Mouse (Mus musculus) neural tube, embryonic 13.5 days (tissue): Measurements from ENCODE around the gene Lingo1. TPM values are rescaled to one million over a fixed set of nuclear protein-coding genes. Genes with fewer than 3 reads are reported as not detected.

Experiments
- ATAC-seq: fragments of 200-750 bp; cut with Nextera tagmentation; 2 replicates; pipeline ENCODE4 v1.8.0; 2017; ENCODE audit warnings: low read depth, mild to moderate bottlenecking, moderate TSS enrichment, moderate library complexity
- H3K27ac ChIP-seq: fragments of 300-500 bp; sonication (generic); replicated peaks from 2 replicates; pipeline ENCODE4 v1.5.1; 2015; ENCODE audit warnings: moderate library complexity, mild to moderate bottlenecking, inconsistent platforms
- H3K27me3 ChIP-seq: fragments of 300-500 bp; sonication (generic); 2 replicates; pipeline ENCODE4 v1.6.1; 2015; ENCODE audit warnings: mild to moderate bottlenecking, inconsistent platforms
- H3K36me3 ChIP-seq: fragments of 300-500 bp; sonication (generic); 2 replicates; pipeline ENCODE4 v1.6.1; 2015; ENCODE audit warnings: mild to moderate bottlenecking, inconsistent platforms
- H3K4me1 ChIP-seq: fragments of 300-500 bp; sonication (generic); replicated peaks from 2 replicates; pipeline ENCODE4 v1.6.1; 2015; ENCODE audit warnings: inconsistent platforms
- H3K4me2 ChIP-seq: fragments of 300-500 bp; sonication (generic); 2 replicates; pipeline ENCODE4 v1.6.1; 2015; ENCODE audit warnings: inconsistent platforms, mild to moderate bottlenecking, moderate library complexity
- H3K4me3 ChIP-seq: fragments of 300-500 bp; sonication (generic); 2 replicates; pipeline ENCODE4 v1.5.1; 2015; ENCODE audit warnings: mild to moderate bottlenecking, inconsistent platforms
- H3K9ac ChIP-seq: fragments of 300-500 bp; sonication (generic); 2 replicates; pipeline ENCODE4 v1.6.1; 2015; ENCODE audit warnings: moderate library complexity, mild to moderate bottlenecking, inconsistent platforms
- H3K9me3 ChIP-seq: fragments of 300-500 bp; sonication (generic); 2 replicates; pipeline ENCODE4 v1.6.1; 2016; ENCODE audit warnings: inconsistent platforms
- WGBS: fragments of 180-500 bp; shearing (Covaris S2); methylation state at CpG from one replicate; pipeline ENCODE4 v1.1.7; 2015; 5-methylcytosine and 5-hydroxymethylcytosine counted together
- polyA plus RNA-seq: library from polyadenylated mRNA; unstranded; fragments of >200 nt; fragmentation: Nextera tagmentation; extraction: Ambion mirVana; gene quantifications from 2 replicates; pipeline ENCODE4 v1.2.1, GENCODE M21; 2015

The Lingo1 gene
- polyA plus RNA-seq, 1 experiment from 2014 or later = 59.4 TPM

GRCm38 (mm10) chr9:56635498-56636121, 160.7 kb downstream of the Lingo1 start:
- Histone ChIP-seq H3K4me1 (peaks cover 83% of the 10 kb centered on the region), H3K36me3 (no peaks in the 10 kb centered on the region), H3K27ac (peak overlapping the region; percentile 95), H3K4me3 (peak overlapping the region; percentile 83), H3K4me2 (peak overlapping the region; percentile 90), H3K27me3 (peaks cover 31% of the 10 kb centered on the region), H3K9ac (peak overlapping the region; percentile 97), H3K9me3 (no peaks in the 10 kb centered on the region)
- WGBS = under 1% methylated on average over 67 of the region's 68 CpGs
- peak; percentile 77 for ATAC-seq

GRCm38 (mm10) chr9:56635121-56635497, 161.2 kb downstream of the Lingo1 start:
- Histone ChIP-seq H3K4me3 (peak overlapping the region; percentile 83), H3K27ac (peak overlapping the region; percentile 95), H3K9ac (peak overlapping the region; percentile 97), H3K4me2 (peak overlapping the region; percentile 90), H3K27me3 (peaks cover 31% of the 10 kb centered on the region), H3K4me1 (peaks cover 86% of the 10 kb centered on the region), H3K36me3 (no peaks in the 10 kb centered on the region), H3K9me3 (no peaks in the 10 kb centered on the region)
- 0% methylated on average over 39 of the region's 40 CpGs for WGBS
- ATAC-seq = peak; percentile 32

GRCm38 (mm10) chr9:56634406-56635120, 161.7 kb downstream of the Lingo1 start:
- no peak for ATAC-seq
- H3K4me3 ChIP-seq = peak overlapping the region; percentile 83
- WGBS = 1% methylated on average over 25 of the region's 25 CpGs
- no peaks in the 10 kb centered on the region for H3K9me3 ChIP-seq
- peaks cover 29% of the 10 kb centered on the region for H3K27me3 ChIP-seq
- H3K4me2 ChIP-seq = peak overlapping the region; percentile 90
- peaks cover 86% of the 10 kb centered on the region for H3K4me1 ChIP-seq
- peak overlapping the region; percentile 97 for H3K9ac ChIP-seq
- peak overlapping the region; percentile 95 for H3K27ac ChIP-seq
- no peaks in the 10 kb centered on the region for H3K36me3 ChIP-seq

DNA sequence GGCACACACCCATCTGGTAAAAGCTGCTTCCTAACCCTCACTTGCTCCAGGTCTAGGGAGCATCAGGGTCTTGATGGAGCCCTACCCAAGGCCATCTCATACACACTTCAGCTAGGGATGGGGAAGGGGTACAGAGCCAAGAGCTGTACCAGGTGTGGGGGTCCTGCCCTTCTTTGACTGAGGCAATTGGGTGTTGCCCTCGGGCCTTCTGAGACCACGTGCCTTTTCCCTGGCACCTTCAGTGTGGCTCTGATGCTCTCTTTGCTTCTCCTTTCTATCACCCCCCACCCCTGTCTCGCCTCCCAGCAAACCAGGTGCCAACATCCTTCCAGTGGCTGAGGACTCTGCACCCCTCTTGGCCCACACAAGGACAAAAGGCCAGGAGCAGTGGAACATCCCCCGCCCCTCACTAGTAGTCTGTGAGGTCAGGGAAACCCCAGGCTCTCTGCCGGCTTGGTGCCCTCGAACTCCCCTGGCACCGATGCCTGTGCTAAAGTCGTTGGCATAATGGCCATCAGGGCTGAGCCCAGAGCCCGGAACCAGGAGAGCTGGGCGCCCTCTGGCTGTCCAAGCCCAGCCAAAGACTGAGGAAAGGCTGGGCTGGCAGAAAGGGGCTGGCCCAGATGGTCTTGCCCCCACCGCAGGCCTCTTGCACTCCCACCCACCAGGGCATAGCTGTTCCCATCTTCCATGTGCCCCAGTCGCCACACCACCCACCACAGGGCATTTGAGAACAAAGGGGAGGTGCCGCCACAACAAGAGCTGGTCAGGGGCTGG, 162.6 kb downstream of the Lingo1 start:
- peak overlapping the region; percentile 97 for H3K9ac ChIP-seq
- 23% methylated on average over 13 of the region's 13 CpGs for WGBS
- no peaks in the 10 kb centered on the region for H3K9me3 ChIP-seq
- peak overlapping the region; percentile 83 for H3K4me3 ChIP-seq
- peaks cover 86% of the 10 kb centered on the region for H3K4me1 ChIP-seq
- peak; percentile 2; the same call in 1 of the 2 replicates for ATAC-seq
- H3K27ac ChIP-seq = peak overlapping the region; percentile 95
- peaks cover 27% of the 10 kb centered on the region for H3K27me3 ChIP-seq
- H3K4me2 ChIP-seq = peak overlapping the region; percentile 90
- H3K36me3 ChIP-seq = no peaks in the 10 kb centered on the region

GRCm38 (mm10) chr9:56630945-56631344, 165.3 kb downstream of the Lingo1 start:
- Histone ChIP-seq H3K9ac (no peak overlapping the region), H3K4me2 (no peak overlapping the region), H3K36me3 (no peaks in the 10 kb centered on the region), H3K27me3 (peaks cover 5% of the 10 kb centered on the region; the same call in 1 of the 2 replicates), H3K4me1 (peaks cover 81% of the 10 kb centered on the region), H3K27ac (no peak overlapping the region), H3K4me3 (no peak overlapping the region), H3K9me3 (no peaks in the 10 kb centered on the region)
- ATAC-seq = no peak
- 64% methylated on average over 4 of the region's 4 CpGs for WGBS

DNA sequence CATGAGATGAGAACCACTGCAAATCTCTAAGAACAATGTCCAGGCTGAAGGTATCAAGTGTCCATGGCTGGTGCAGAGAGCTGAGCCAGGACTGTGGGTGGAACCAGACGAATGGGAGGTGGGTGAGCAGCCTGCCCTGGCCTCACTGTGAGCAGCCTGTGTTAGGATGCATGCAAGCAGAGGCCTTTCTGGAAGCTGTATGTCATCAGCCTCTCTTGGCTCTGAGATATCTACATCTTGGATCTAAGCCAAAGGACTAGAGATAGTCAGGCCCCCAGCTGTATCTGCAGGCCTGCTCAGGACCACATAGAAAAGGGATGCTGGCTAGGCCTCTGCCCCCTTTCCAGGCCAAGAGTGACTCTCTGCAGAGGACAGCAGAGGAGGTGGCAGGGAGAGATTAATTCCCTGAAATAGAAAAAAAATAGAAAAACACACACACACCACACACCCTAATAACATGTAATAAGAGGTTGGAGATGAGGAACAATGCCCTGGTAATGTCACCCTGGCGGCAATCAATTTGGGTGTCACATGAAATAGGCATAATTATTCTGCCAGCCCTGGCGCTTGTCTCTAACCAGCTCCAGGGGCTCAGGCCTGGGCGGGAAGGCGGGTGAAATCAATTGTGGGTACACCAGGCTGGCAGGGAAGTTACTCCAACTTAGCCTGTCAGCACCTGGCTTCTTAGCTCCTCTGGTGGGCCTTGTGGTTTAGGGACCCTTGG, 166.4 kb downstream of the Lingo1 start:
- WGBS = 62% methylated on average over 5 of the region's 5 CpGs
- peak; percentile 14; the same call in 1 of the 2 replicates for ATAC-seq
- peaks cover 88% of the 10 kb centered on the region for H3K4me1 ChIP-seq

DNA sequence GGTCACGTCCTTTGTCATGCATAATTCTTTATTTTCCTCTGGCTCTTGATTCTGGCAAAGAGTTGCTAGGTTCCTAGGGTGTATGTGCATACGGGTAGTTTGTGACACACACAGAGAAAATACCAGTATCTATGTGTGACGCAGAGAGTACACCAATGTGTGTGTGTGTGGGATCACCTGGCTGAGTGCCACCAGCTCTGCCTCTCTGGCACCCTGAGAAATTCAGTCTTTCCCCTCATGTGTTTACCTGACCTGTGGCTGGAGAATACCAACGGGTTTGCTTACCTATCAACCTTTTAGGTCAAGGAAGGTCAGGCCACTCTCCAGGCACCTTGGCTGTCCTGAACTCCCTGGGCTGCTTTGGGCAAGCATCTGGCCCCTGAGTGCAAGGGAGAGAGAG, 169.0 kb downstream of the Lingo1 start:
- Histone ChIP-seq H3K4me3 (no peak overlapping the region), H3K36me3 (no peaks in the 10 kb centered on the region; the same call in 1 of the 2 replicates), H3K9ac (no peak overlapping the region), H3K4me1 (peaks cover 82% of the 10 kb centered on the region), H3K4me2 (no peak overlapping the region), H3K9me3 (no peaks in the 10 kb centered on the region), H3K27me3 (no peaks in the 10 kb centered on the region), H3K27ac (no peak overlapping the region)
- ATAC-seq = no peak
- 63% methylated on average over 4 of the region's 4 CpGs for whole genome bisulfite sequencing

More for the DNA sequence above, 166.4 kb downstream of the Lingo1 start:
- Histone ChIP-seq H3K4me2 (no peak overlapping the region), H3K27me3 (peaks cover 5% of the 10 kb centered on the region; the same call in 1 of the 2 replicates), H3K9ac (peak overlapping the region; percentile 27), H3K9me3 (no peaks in the 10 kb centered on the region), H3K36me3 (no peaks in the 10 kb centered on the region), H3K4me3 (no peak overlapping the region), H3K27ac (peak overlapping the region; percentile 75)

- H3K27me3 ChIP-seq = peaks cover 16% of the 10 kb centered on the region
- 44% methylated on average over 2 of the region's 2 CpGs for WGBS
- H3K4me3 ChIP-seq = no peak overlapping the region
- H3K27ac ChIP-seq = no peak overlapping the region
- H3K4me1 ChIP-seq = peaks cover 74% of the 10 kb centered on the region
- no peak overlapping the region for H3K9ac ChIP-seq
- peaks cover 11% of the 10 kb centered on the region for H3K36me3 ChIP-seq
- H3K9me3 ChIP-seq = no peaks in the 10 kb centered on the region
- ATAC-seq = no peak
- no peak overlapping the region for H3K4me2 ChIP-seq
These were observed 171.3 kb downstream of the Lingo1 start for GRCm38 (mm10) chr9:56624923-56625322.

DNA sequence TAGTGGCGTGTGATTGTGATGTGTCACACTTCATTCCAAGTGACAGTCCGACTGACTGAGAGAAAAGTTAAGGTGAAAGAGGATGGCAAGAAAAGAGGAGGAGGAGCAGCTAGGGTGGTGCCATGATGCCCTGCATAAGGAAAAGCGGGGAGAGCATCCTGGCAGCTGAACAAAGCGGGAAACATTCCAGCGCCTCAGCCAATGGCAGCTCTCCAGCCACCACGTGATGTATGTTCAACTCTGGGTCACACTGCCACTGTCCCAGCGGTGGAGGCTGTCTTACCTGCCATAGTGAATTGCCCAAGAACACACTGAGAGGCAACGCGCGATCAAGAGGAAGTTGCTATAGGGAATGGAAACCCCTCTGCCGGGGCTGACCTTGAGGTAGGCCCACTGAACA, 172.9 kb downstream of the Lingo1 start:
- Histone ChIP-seq H3K4me1 (peaks cover 60% of the 10 kb centered on the region), H3K36me3 (peaks cover 27% of the 10 kb centered on the region), H3K9me3 (no peaks in the 10 kb centered on the region), H3K27ac (no peak overlapping the region), H3K4me3 (no peak overlapping the region), H3K27me3 (peaks cover 20% of the 10 kb centered on the region), H3K9ac (no peak overlapping the region), H3K4me2 (no peak overlapping the region)
- no peak for ATAC-seq
- WGBS = 85% methylated on average over 11 of the region's 11 CpGs

GRCm38 (mm10) chr9:56622761-56623160, 173.5 kb downstream of the Lingo1 start:
- no peak for ATAC-seq
- no peaks in the 10 kb centered on the region for H3K9me3 ChIP-seq
- 61% methylated on average over 7 of the region's 7 CpGs for WGBS
- H3K27ac ChIP-seq = no peak overlapping the region
- H3K4me2 ChIP-seq = no peak overlapping the region
- no peak overlapping the region for H3K4me3 ChIP-seq
- peaks cover 20% of the 10 kb centered on the region for H3K27me3 ChIP-seq
- peaks cover 33% of the 10 kb centered on the region for H3K36me3 ChIP-seq
- H3K9ac ChIP-seq = no peak overlapping the region
- H3K4me1 ChIP-seq = peaks cover 57% of the 10 kb centered on the region

- 27% methylated on average over 42 of the region's 42 CpGs for WGBS
- H3K27me3 ChIP-seq = peaks cover 20% of the 10 kb centered on the region
- H3K36me3 ChIP-seq = peaks cover 44% of the 10 kb centered on the region
- H3K27ac ChIP-seq = no peak overlapping the region
- no peaks in the 10 kb centered on the region for H3K9me3 ChIP-seq
- no peak overlapping the region for H3K9ac ChIP-seq
- H3K4me3 ChIP-seq = no peak overlapping the region
- no peak for ATAC-seq
- H3K4me1 ChIP-seq = peaks cover 44% of the 10 kb centered on the region
- no peak overlapping the region for H3K4me2 ChIP-seq
These were observed 175.5 kb downstream of the Lingo1 start for GRCm38 (mm10) chr9:56620512-56621371.
